Mouse (Mus musculus) ES-Bruce4 (cell line): Measurements from ENCODE around the gene Shisa9. TPM values are rescaled to one million over a fixed set of nuclear protein-coding genes. Genes with fewer than 3 reads are reported as not detected.

Experiments
- H3K27ac ChIP-seq: 2 replicates; pipeline ENCODE4 v1.5.1; 2012; ENCODE audit warnings: low read length, inconsistent platforms; ENCODE audit not compliant: insufficient read depth
- H3K27me3 ChIP-seq: 2 replicates; pipeline ENCODE4 v1.6.1; 2012; ENCODE audit warnings: mild to moderate bottlenecking, low read length, inconsistent platforms; ENCODE audit not compliant: control insufficient read depth, poor library complexity, insufficient read depth, severe bottlenecking
- H3K36me3 ChIP-seq: 2 replicates; pipeline ENCODE4 v1.6.1; 2012; ENCODE audit warnings: inconsistent platforms, mild to moderate bottlenecking, low read length, moderate library complexity; ENCODE audit not compliant: control insufficient read depth, poor library complexity, insufficient read depth, severe bottlenecking
- H3K4me1 ChIP-seq: one replicate; pipeline ENCODE4 v1.8.1; 2011; ENCODE audit warnings: low read length; ENCODE audit not compliant: control insufficient read depth, insufficient read depth
- H3K4me3 ChIP-seq: 2 replicates; pipeline ENCODE4 v1.5.1; 2011; ENCODE audit warnings: low read depth, mild to moderate bottlenecking, low read length
- H3K9ac ChIP-seq: 2 replicates; pipeline ENCODE4 v1.6.1; 2012; ENCODE audit warnings: low read depth, mild to moderate bottlenecking, inconsistent platforms; ENCODE audit not compliant: poor library complexity, severe bottlenecking
- H3K9me3 ChIP-seq: replicated peaks from 2 replicates; pipeline ENCODE4 v1.6.1; 2012; ENCODE audit warnings: mild to moderate bottlenecking, low read length, inconsistent platforms; ENCODE audit not compliant: control insufficient read depth, poor library complexity, insufficient read depth, severe bottlenecking
- CTCF ChIP-seq: IDR thresholded peaks from one replicate; pipeline ENCODE4 v1.8.1; 2011; ENCODE audit warnings: low read depth, low read length
- EP300 ChIP-seq: IDR thresholded peaks from 2 replicates; pipeline ENCODE4 v1.6.1; 2011; ENCODE audit warnings: low read depth, low read length; ENCODE audit not compliant: insufficient read depth
- POLR2A ChIP-seq: IDR thresholded peaks from one replicate; pipeline ENCODE4 v1.8.1; 2011; ENCODE audit warnings: low read length; ENCODE audit not compliant: insufficient read depth
- polyA plus RNA-seq: library from polyadenylated mRNA; stranded (reverse); fragments of >200 nt; gene quantifications from 2 replicates; pipeline ENCODE4 v1.2.4, GENCODE M21; 2011; ENCODE audit warnings: low read depth; ENCODE audit not compliant: missing spikeins, insufficient read depth, insufficient read length

The Shisa9 gene
- polyA plus RNA-seq, 1 experiment = 0.46 TPM

DNA sequence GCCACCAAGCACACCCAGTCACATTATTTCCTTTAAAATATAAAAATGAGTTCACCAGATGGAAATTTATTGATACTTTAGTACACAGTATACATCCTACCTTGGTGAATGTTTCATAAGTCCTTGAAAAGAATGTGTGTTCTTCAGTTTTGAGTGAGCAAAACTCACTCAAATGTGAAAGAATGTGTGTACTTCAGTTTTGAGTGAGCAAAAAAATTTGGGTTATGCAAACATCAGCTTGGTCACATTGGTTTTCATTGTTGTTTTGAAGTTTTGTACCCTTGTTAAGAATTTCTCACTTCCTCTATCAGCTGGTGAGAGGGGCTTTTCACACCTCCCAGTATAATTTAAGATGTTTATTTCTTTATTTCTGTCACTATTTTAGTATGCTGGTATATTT, 331.7 kb downstream of the Shisa9 start:
- Histone ChIP-seq H3K9me3 (no peaks in the 10 kb centered on the region), H3K4me1 (no peaks in the 10 kb centered on the region), H3K9ac (no peak overlapping the region), H3K4me3 (no peak overlapping the region), H3K27me3 (no peaks in the 10 kb centered on the region), H3K27ac (no peak overlapping the region), H3K36me3 (no peaks in the 10 kb centered on the region)
- TF ChIP-seq EP300 = no peak
- TF ChIP-seq CTCF = no peak
- no peak for TF ChIP-seq POLR2A

Other genes starting within 250 kb of the Shisa9 start
- 36.3 and 37.7 TPM in 2 replicates for gene Cpped1, start 74.7 kb upstream of the Shisa9 start, polyA plus RNA-seq